Mouse (Mus musculus) G1E (cell line): ENCODE data around the gene Tpgs1. TPM values are rescaled to one million over a fixed set of nuclear protein-coding genes. Genes with fewer than 3 reads are reported as not detected.

Experiments
- ATAC-seq: 2 replicates; pipeline ENCODE4 v1.8.0; 2016; ENCODE audit warnings: mild to moderate bottlenecking; ENCODE audit not compliant: insufficient number of reproducible peaks, poor library complexity, low FRiP score, severe bottlenecking; ENCODE audit errors: extremely low read depth
- DNase-seq: peaks from one replicate; pipeline ENCODE4 v3.0.0; 2012; ENCODE audit warnings: low spot score
- H3K27me3 ChIP-seq: 2 replicates; pipeline ENCODE4 v1.6.1; 2012; ENCODE audit warnings: mild to moderate bottlenecking, low read length, inconsistent platforms; ENCODE audit not compliant: insufficient read depth
- H3K36me3 ChIP-seq: replicated peaks from 2 replicates; pipeline ENCODE3; 2012; ENCODE audit warnings: mild to moderate bottlenecking, inconsistent platforms
- H3K4me1 ChIP-seq: 2 replicates; pipeline ENCODE4 v1.6.1; 2012; ENCODE audit warnings: low read depth, low read length, inconsistent platforms, mixed read lengths; ENCODE audit not compliant: insufficient read depth
- H3K4me3 ChIP-seq: 2 replicates; pipeline ENCODE4 v1.5.1; 2012; ENCODE audit warnings: low read depth, mild to moderate bottlenecking, inconsistent platforms, low read length, moderate library complexity, mixed read lengths
- H3K9me3 ChIP-seq: replicated peaks from 2 replicates; pipeline ENCODE4 v1.6.1; 2012; ENCODE audit warnings: inconsistent platforms
- CTCF ChIP-seq: IDR thresholded peaks from 2 replicates; pipeline ENCODE4 v1.5.1; 2012; ENCODE audit warnings: low read depth, low read length, inconsistent platforms, mixed read lengths
- GATA1 ChIP-seq: IDR thresholded peaks from 2 replicates; pipeline ENCODE4 v1.6.1; 2012; ENCODE audit warnings: borderline replicate concordance, low read length, inconsistent platforms, mixed read lengths
- GATA2 ChIP-seq: IDR thresholded peaks from 2 replicates; pipeline ENCODE4 v1.6.1; 2012; ENCODE audit warnings: low read depth, low read length, inconsistent platforms, borderline replicate concordance
- POLR2AphosphoS5 ChIP-seq: IDR thresholded peaks from 2 replicates; pipeline ENCODE4 v1.6.1; 2012; ENCODE audit warnings: low read depth, low read length, inconsistent platforms; ENCODE audit not compliant: insufficient replicate concordance
- TAL1 ChIP-seq: conservative IDR thresholded peaks from 2 replicates; pipeline ENCODE4 v1.6.1; 2012; ENCODE audit warnings: low read depth, low read length, inconsistent platforms, mixed read lengths
- polyA plus RNA-seq: library from polyadenylated mRNA; stranded (reverse); fragments of >175 nt; gene quantifications from 2 replicates; pipeline ENCODE4 v1.2.3, GENCODE M21; 2012
- total RNA-seq, 2 experiments: library from RNA; stranded (forward) in 1 of 2; stranded (reverse) in 1 of 2; fragments of 200-1000 nt in 1 of 2; fragments of >200 nt in 1 of 2; fragmentation: Nextera tagmentation in 1 of 2; gene quantifications; 2 replicates each; pipeline ENCODE4 v1.2.3; 2014 to 2017

The Tpgs1 gene
- total and polyA plus RNA-seq, 3 experiments, result 11.6 to 78.0 (median 20.2) TPM

GRCm38 (mm10) chr10:79671396-79672087, 2.4 kb downstream of the Tpgs1 start:
- H3K27me3 ChIP-seq, result peaks cover 1% of the 10 kb centered on the region; the same call in 1 of the 2 replicates
- peaks cover 50% of the 10 kb centered on the region for H3K36me3 ChIP-seq
- H3K4me1 ChIP-seq, result peaks cover 35% of the 10 kb centered on the region
- no peak for TF ChIP-seq GATA2
- no peak for TF ChIP-seq POLR2AphosphoS5
- TF ChIP-seq GATA1, result no peak
- TF ChIP-seq TAL1, result no peak
- no peak for TF ChIP-seq CTCF
- no peak for DNase-seq
- H3K9me3 ChIP-seq, result no peaks in the 10 kb centered on the region
- H3K4me3 ChIP-seq, result no peak overlapping the region
- ATAC-seq, result no peak

GRCm38 (mm10) chr10:79672088-79672455, 2.9 kb downstream of the Tpgs1 start:
- peaks cover 35% of the 10 kb centered on the region for H3K4me1 ChIP-seq
- ATAC-seq (no peak), DNase-seq (no peak)
- H3K9me3 ChIP-seq, result no peaks in the 10 kb centered on the region
- H3K4me3 ChIP-seq, result no peak overlapping the region
- H3K36me3 ChIP-seq, result peaks cover 55% of the 10 kb centered on the region
- TF ChIP-seq GATA2 (no peak), CTCF (no peak), POLR2AphosphoS5 (no peak), GATA1 (no peak), TAL1 (no peak)
- H3K27me3 ChIP-seq, result no peaks in the 10 kb centered on the region; the same call in 1 of the 2 replicates

- TF ChIP-seq CTCF (no peak), POLR2AphosphoS5 (no peak), GATA1 (no peak), GATA2 (no peak)
- ATAC-seq (no peak), DNase-seq (no peak)
- H3K27me3 ChIP-seq, result no peaks in the 10 kb centered on the region; the same call in 1 of the 2 replicates
- H3K4me1 ChIP-seq, result peaks cover 35% of the 10 kb centered on the region
- H3K9me3 ChIP-seq, result no peaks in the 10 kb centered on the region
- no peak overlapping the region for H3K4me3 ChIP-seq
- H3K36me3 ChIP-seq, result peaks cover 55% of the 10 kb centered on the region
Observed at GRCm38 (mm10) chr10:79673054-79673453, 3.9 kb downstream of the Tpgs1 start.

- peak overlapping the region; percentile 14; the same call in 1 of the 2 replicates for H3K4me3 ChIP-seq
- H3K27me3 ChIP-seq, result no peaks in the 10 kb centered on the region
- ATAC-seq (no peak), DNase-seq (no peak)
- H3K4me1 ChIP-seq, result peaks cover 25% of the 10 kb centered on the region
- TF ChIP-seq GATA2, result no peak
- TF ChIP-seq POLR2AphosphoS5, result no peak
- no peak for TF ChIP-seq TAL1
- TF ChIP-seq GATA1, result no peak
- no peak for TF ChIP-seq CTCF
- peaks cover 55% of the 10 kb centered on the region for H3K36me3 ChIP-seq
- H3K9me3 ChIP-seq, result no peaks in the 10 kb centered on the region
Observed at GRCm38 (mm10) chr10:79675346-79676035, 6.3 kb downstream of the Tpgs1 start.

GRCm38 (mm10) chr10:79680606-79681495, 11.7 kb downstream of the Tpgs1 start:
- Histone ChIP-seq H3K4me3 (peak overlapping the region; percentile 92), H3K27me3 (no peaks in the 10 kb centered on the region), H3K9me3 (no peaks in the 10 kb centered on the region), H3K4me1 (peaks cover 42% of the 10 kb centered on the region), H3K36me3 (peaks cover 42% of the 10 kb centered on the region)
- DNase-seq, result no peak
- TF ChIP-seq GATA1 (no peak), POLR2AphosphoS5 (no peak), GATA2 (no peak), TAL1 (no peak), CTCF (no peak)
- no peak for ATAC-seq
